Mouse (Mus musculus) heart, postnatal 36 days (tissue): ENCODE results near the gene Isoc2b. TPM values are rescaled to one million over a fixed set of nuclear protein-coding genes. Genes with fewer than 3 reads are reported as not detected.
A peak's percentile ranks its signal among the peaks of the same experiment; 100 is the strongest.
"Not testable (repeated sequence)": the region's sequence is repeated elsewhere in the genome, so short reads cannot be mapped to it uniquely, and the experiment has no call there.

ENCODE experiments used
- DNase-seq, 2 experiments: peaks; one replicate each; pipeline ENCODE4 v3.0.0; 2021 to 2022
- intact Hi-C: fragments of 180-260 bp; cut with DNase I; formaldehyde crosslinking; loops from one replicate; pipeline ENCODE4 v1.15.1; 2025
- total RNA-seq, 2 experiments: library from RNA; stranded (reverse); gene quantifications; 2 replicates each; pipeline ENCODE4 v1.2.3; 2021

The Isoc2b gene
- total RNA-seq, 2 experiments from 2014 or later = 3.9 to 4.6 TPM

- no peak for DNase-seq
- intact Hi-C loops = loop anchor here (10.0 kb wide), 1 partner anchor 188 kb away; the partner anchor contains the start of gene Zfp580
These were observed 3.4 kb downstream of the Isoc2b start for GRCm38 (mm10) chr7:4866631-4867180.

- peak; percentile 97 to 98 for DNase-seq
- intact Hi-C loops = loop anchor here (2.0 to 10.0 kb wide), 3 partner anchors 53 to 189 kb away; partner anchors contain the start of genes Ube2s and Zfp580
These were observed 4.2 kb downstream of the Isoc2b start for GRCm38 (mm10) chr7:4865579-4866493.

- intact Hi-C loops = loop anchor here (2.0 to 10.0 kb wide), 3 partner anchors 52 to 190 kb away; partner anchors contain the start of genes Ube2s and Zfp580
- no peak for DNase-seq
These were observed 5.0 kb downstream of the Isoc2b start for GRCm38 (mm10) chr7:4865090-4865489.

GRCm38 (mm10) chr7:4864130-4864845, 5.8 kb downstream of the Isoc2b start:
- intact Hi-C loops = loop anchor here (2.0 to 10.0 kb wide), 3 partner anchors 51 to 191 kb away; partner anchors contain the start of genes Ube2s and Zfp580
- DNase-seq = no peak

GRCm38 (mm10) chr7:4863541-4864080, 6.4 kb downstream of the Isoc2b start:
- intact Hi-C loops = loop anchor here (2.0 to 10.0 kb wide), 3 partner anchors 51 to 191 kb away; partner anchors contain the start of genes Ube2s and Zfp580
- no peak for DNase-seq

- DNase-seq = peak; percentile 69 to 79
- intact Hi-C loops = loop anchor here (10.0 kb wide), 1 partner anchor 192 kb away; the partner anchor contains the start of gene Zfp580
These were observed 7.0 kb downstream of the Isoc2b start for GRCm38 (mm10) chr7:4863041-4863440.

- intact Hi-C loops = loop anchor here (10.0 kb wide), 1 partner anchor 194 kb away; the partner anchor contains the start of gene Zfp580
- not testable (repeated sequence) for DNase-seq
These were observed 9.1 kb downstream of the Isoc2b start for GRCm38 (mm10) chr7:4860926-4861325.

GRCm38 (mm10) chr7:4859418-4859978, 10.6 kb downstream of the Isoc2b start:
- no peak for DNase-seq
- intact Hi-C loops = no loop called here

- no peak for DNase-seq
- intact Hi-C loops = no loop called here
These were observed 12.7 kb downstream of the Isoc2b start for GRCm38 (mm10) chr7:4857321-4857720.

- intact Hi-C loops = no loop called here
These were observed 13.6 kb downstream of the Isoc2b start for GRCm38 (mm10) chr7:4856508-4856907.

GRCm38 (mm10) chr7:4853613-4854012, 16.4 kb downstream of the Isoc2b start:
- DNase-seq = no peak
- intact Hi-C loops = no loop called here

More at GRCm38 (mm10) chr7:4856508-4856907, 13.6 kb downstream of the Isoc2b start:
- DNase-seq = no peak

- DNase-seq = no peak
- intact Hi-C loops = no loop called here
These were observed 18.8 kb downstream of the Isoc2b start for GRCm38 (mm10) chr7:4851315-4851688.

- intact Hi-C loops = no loop called here
- DNase-seq = no peak
These were observed 19.3 kb downstream of the Isoc2b start for GRCm38 (mm10) chr7:4850621-4851314.

GRCm38 (mm10) chr7:4849372-4849771, 20.7 kb downstream of the Isoc2b start:
- intact Hi-C loops = no loop called here
- no peak for DNase-seq

- intact Hi-C loops = no loop called here
- no peak for DNase-seq
These were observed 25.1 kb downstream of the Isoc2b start for GRCm38 (mm10) chr7:4844917-4845309.

GRCm38 (mm10) chr7:4844245-4844916, 25.7 kb downstream of the Isoc2b start, which contains the start of gene Shisa7:
TSS of gene Shisa7 (minus strand) at chr7:4844696.
- intact Hi-C loops = no loop called here
- no peak for DNase-seq

GRCm38 (mm10) chr7:4843604-4844244, 26.3 kb downstream of the Isoc2b start:
- intact Hi-C loops = no loop called here
- no peak for DNase-seq

GRCm38 (mm10) chr7:4842634-4843131, 27.4 kb downstream of the Isoc2b start:
- DNase-seq = no peak
- intact Hi-C loops = no loop called here
